Mouse (Mus musculus): ENCODE measurements around the gene Asz1.

DNA sequence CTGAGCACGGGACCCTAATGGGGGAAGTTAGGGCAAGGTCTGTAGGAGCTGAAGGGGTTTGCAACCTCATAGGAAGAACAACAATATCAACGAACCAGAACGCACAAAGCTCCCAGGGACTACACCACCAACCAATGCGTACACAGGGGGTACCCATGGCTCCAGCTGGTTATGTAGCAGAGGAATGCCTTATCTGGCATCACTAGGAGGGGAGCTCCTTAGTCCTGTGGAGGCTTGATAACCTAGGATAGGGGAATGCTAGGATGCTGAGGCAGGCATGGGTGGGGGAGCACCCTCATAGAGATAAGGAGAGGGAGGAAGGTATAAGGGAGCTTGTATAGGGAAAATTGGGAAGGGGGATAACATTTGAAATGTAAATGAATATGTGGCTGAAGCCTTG lies 51.0 kb downstream of the Asz1 start:
- TF ChIP-seq CTCF (IDR thresholded peaks at IDR 0.05; ENCODE audit: extremely low read depth, insufficient read length, insufficient replicate concordance, low read depth, low read length) (no peak), POLR2A (IDR thresholded peaks at IDR 0.05; ENCODE audit: low read depth, low read length) (no peak)

All from small intestine, adult 2 months (tissue).